Mouse (Mus musculus) E14TG2a.4 (cell line): Measurements from ENCODE around the gene Hrh3.

Experiments
- H3K27me3 ChIP-seq: 2 replicates; pipeline ENCODE4 v1.6.1; 2014; ENCODE audit warnings: low read length, control low read depth; ENCODE audit not compliant: insufficient read depth
- H3K36me3 ChIP-seq: 2 replicates; pipeline ENCODE4 v1.6.1; 2014; ENCODE audit warnings: low read length, control low read depth; ENCODE audit not compliant: insufficient read depth
- H3K4me1 ChIP-seq: replicated peaks from 2 replicates; pipeline ENCODE4 v1.6.1; 2014; ENCODE audit warnings: low read depth, low read length, control low read depth
- H3K4me3 ChIP-seq: replicated peaks from 2 replicates; pipeline ENCODE4 v1.5.1; 2014; ENCODE audit warnings: mild to moderate bottlenecking, low read length
- H3K9me3 ChIP-seq: 2 replicates; pipeline ENCODE4 v1.6.1; 2014; ENCODE audit warnings: low read length, control low read depth
- CTCF ChIP-seq: conservative IDR thresholded peaks from 2 replicates; pipeline ENCODE4 v1.5.1; 2014; ENCODE audit warnings: low read length
- NANOG ChIP-seq: IDR thresholded peaks from 2 replicates; pipeline ENCODE4 v1.6.1; 2014; ENCODE audit warnings: borderline replicate concordance, low read length, mixed read lengths
- POU5F1 ChIP-seq: IDR thresholded peaks from 2 replicates; pipeline ENCODE4 v1.6.1; 2014; ENCODE audit warnings: low read length, borderline replicate concordance

Hrh3 gene

GRCm38 (mm10) chr2:180124192-180124591, 19.9 kb upstream of the Hrh3 start:
- TF ChIP-seq NANOG (no peak), POU5F1 (no peak), CTCF (peak; percentile 29; the same call in 1 of the 2 replicates)
- H3K36me3 ChIP-seq: no peaks in the 10 kb centered on the region
- H3K27me3 ChIP-seq: peaks cover 4% of the 10 kb centered on the region; the same call in 1 of the 2 replicates
- no peak overlapping the region for H3K4me3 ChIP-seq
- peaks cover 39% of the 10 kb centered on the region for H3K4me1 ChIP-seq
- H3K9me3 ChIP-seq: no peaks in the 10 kb centered on the region

- TF ChIP-seq CTCF: no peak
- TF ChIP-seq POU5F1: no peak
- no peak for TF ChIP-seq NANOG
- Histone ChIP-seq H3K4me3 (peak overlapping the region; percentile 95), H3K27me3 (peaks cover 4% of the 10 kb centered on the region; the same call in 1 of the 2 replicates), H3K9me3 (no peaks in the 10 kb centered on the region), H3K4me1 (peaks cover 47% of the 10 kb centered on the region), H3K36me3 (no peaks in the 10 kb centered on the region)
These were observed 16.0 kb upstream of the Hrh3 start for GRCm38 (mm10) chr2:180120292-180120761.

DNA sequence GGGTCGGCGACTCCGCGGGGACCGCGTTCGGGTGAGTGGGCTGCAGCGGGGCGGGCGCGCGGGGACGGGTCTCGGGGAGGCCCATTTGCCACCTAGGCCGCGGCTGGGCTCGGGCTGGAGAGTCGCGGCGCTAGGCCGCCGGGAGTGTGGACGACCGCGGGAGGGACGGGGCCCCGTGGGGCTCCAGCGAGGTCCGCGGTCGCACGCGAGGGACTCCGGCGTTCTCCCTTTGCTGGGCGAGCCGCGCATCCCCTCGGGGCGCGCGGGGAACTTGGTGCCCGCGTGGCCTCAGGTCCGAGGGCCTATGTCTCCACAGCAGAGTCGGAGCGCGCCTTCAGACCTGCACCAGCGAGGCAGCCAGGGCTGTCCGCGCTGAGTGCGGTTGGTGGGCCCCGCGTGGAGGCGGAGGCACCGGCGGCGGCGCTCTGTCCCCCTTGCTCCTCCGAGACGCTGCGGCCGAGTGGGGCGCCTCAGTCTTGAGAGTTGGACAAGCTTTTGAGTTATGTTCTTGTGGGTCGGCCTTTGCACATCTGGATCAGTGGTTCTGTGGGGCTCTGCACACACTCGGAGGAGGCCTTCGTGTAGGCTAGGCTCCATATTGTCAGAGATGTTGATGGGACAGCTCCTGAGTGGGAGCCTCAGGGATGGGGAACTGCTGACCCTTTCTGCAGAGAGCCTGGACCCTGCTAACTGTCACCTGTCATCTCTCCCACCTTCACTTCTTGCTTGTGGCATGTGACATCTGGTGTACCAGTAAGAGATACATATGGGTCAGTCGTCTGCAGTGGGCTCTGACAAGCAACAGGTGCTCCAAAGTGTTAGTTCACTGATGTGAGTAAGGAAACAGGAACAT, 15.4 kb upstream of the Hrh3 start:
- Histone ChIP-seq H3K4me1 (peaks cover 47% of the 10 kb centered on the region), H3K27me3 (peaks cover 4% of the 10 kb centered on the region; the same call in 1 of the 2 replicates), H3K9me3 (no peaks in the 10 kb centered on the region), H3K4me3 (peak overlapping the region; percentile 95), H3K36me3 (no peaks in the 10 kb centered on the region)
- no peak for TF ChIP-seq NANOG
- no peak for TF ChIP-seq CTCF
- TF ChIP-seq POU5F1: no peak

DNA sequence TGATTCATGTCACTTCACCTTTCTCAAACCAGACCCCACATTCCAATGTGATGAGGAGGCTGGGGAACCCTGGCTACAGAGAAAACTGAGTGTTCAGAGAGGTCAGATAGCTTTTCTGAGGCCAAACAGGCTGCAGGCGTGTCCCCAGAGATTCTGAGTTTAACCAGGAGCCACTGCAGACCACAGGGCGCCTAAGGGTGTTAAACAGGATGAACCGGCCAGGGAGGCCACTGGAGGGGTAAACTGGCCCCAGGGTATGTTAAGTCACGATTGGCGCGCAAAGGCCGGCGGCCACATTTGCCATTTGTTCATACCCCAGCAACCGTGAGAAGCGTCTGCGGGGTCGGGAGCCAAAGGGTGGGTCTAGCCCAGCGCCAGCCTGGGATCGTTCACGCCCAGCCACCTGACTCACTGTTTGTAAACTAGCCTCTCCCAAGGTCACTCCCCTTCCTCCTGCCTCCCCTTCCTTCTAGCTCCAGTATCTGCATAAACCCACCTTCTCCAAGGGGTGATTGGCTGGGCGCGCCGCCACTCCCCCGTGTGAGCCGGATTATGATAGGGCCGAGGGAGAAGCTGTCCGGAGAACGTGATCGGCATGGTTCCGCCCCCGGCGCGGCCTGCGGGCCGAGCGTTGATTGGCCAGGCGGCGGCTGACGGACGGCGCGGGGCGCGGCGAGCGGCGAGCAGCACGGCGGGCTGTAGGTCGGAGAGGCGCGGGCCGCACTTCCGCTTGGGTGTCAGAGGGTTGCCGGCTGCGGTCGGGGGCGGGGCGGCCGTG, 14.6 kb upstream of the Hrh3 start, which contains the start of gene Osbpl2:
Gene Osbpl2, plus strand, starts transcription at position 646 of the 778 bp plus-strand sequence.
- peak within 1 kb of the TSS; percentile 95 for H3K4me3 ChIP-seq
- TF ChIP-seq POU5F1 (no peak), NANOG (no peak), CTCF (no peak)
- H3K36me3 ChIP-seq: no peaks in the 10 kb centered on the region
- no peaks in the 10 kb centered on the region for H3K9me3 ChIP-seq
- H3K4me1 ChIP-seq: peaks cover 56% of the 10 kb centered on the region
- peaks cover 4% of the 10 kb centered on the region; the same call in 1 of the 2 replicates for H3K27me3 ChIP-seq

DNA sequence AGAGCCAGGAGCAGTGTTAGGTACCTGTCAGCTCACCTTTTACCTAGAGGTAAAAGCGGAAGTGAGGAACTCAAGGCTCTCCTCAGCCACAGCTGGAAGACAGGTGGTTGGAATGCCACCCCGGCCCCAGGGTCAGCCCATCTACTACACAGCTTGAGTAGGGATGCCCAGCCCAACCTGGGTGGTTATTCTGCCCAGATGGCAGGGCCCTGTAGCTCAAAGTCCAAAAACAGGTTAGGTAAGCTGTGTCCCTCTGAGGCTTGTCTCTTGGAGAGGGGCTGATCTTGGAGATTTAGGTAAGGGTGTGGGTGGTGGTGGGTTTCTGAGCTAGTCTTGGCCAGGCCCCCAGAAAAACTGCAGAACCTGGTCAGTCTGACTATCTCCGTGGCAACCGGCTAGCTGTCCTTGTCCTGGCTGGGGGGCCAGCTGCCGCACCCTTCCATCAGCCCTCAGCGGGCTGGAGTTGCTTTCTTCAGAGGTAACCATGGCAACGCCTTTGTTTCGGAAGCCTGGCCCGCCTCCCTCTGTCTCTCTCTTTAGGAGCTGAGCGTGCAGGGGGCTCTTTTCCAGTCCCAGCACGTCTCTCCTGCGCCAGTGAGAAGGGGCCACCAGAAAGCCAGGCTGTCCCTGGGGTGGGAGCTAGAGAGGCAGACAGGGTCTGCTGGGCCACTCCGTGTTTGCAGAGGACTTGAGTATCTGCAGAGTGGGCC, 13.4 kb upstream of the Hrh3 start:
- Histone ChIP-seq H3K27me3 (peaks cover 4% of the 10 kb centered on the region; the same call in 1 of the 2 replicates), H3K9me3 (no peaks in the 10 kb centered on the region), H3K4me1 (peaks cover 64% of the 10 kb centered on the region), H3K36me3 (no peaks in the 10 kb centered on the region), H3K4me3 (peak overlapping the region; percentile 95)
- TF ChIP-seq NANOG: no peak

- TF ChIP-seq CTCF (no peak), NANOG (no peak), POU5F1 (no peak)
- Histone ChIP-seq H3K27me3 (peaks cover 4% of the 10 kb centered on the region; the same call in 1 of the 2 replicates), H3K36me3 (no peaks in the 10 kb centered on the region), H3K4me1 (peaks cover 64% of the 10 kb centered on the region), H3K4me3 (peak overlapping the region; percentile 11), H3K9me3 (no peaks in the 10 kb centered on the region)
These were observed 12.6 kb upstream of the Hrh3 start for GRCm38 (mm10) chr2:180116741-180117484.

DNA sequence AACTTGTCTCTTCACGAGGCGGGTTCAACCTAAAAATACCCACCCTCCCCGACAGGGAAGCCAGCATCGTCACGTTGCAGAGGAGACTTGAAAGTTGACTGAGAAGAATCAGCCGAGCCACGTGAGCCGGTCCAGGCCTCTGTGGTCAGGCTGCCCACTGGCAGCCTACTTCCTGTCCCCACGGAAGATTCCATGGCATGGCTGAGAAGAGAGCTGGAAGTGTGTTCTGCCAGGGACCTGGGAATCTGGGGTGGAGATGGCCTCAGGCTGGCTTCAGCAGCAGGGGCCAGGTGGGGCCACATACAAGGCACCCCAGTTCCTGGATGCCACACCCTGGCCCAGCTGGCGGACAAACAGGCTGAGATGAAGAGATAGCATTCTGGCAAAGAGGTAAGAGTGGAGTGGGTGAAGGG, 11.8 kb upstream of the Hrh3 start:
- no peaks in the 10 kb centered on the region for H3K36me3 ChIP-seq
- H3K27me3 ChIP-seq: peaks cover 4% of the 10 kb centered on the region; the same call in 1 of the 2 replicates
- no peaks in the 10 kb centered on the region for H3K9me3 ChIP-seq
- H3K4me3 ChIP-seq: peak overlapping the region; percentile 11; the same call in 1 of the 2 replicates
- peaks cover 64% of the 10 kb centered on the region for H3K4me1 ChIP-seq
- no peak for TF ChIP-seq POU5F1
- TF ChIP-seq NANOG: no peak
- TF ChIP-seq CTCF: no peak
